Mouse (Mus musculus) erythroblast, embryonic 14.5 days (primary cell): ENCODE measurements around the gene Galnt12.

ENCODE experiments used
- GATA1 ChIP-seq: IDR thresholded peaks from 2 replicates; pipeline ENCODE4 v1.6.1; 2012; ENCODE audit warnings: low read length, inconsistent platforms, mixed read lengths
- TAL1 ChIP-seq: IDR thresholded peaks from 3 replicates; pipeline ENCODE4 v1.6.1; 2012; ENCODE audit warnings: low read length, inconsistent platforms, mixed read lengths

GRCm38 (mm10) chr4:47138411-47138810 is 46.7 kb downstream of the Galnt12 start:
- TF ChIP-seq GATA1 (no peak), TAL1 (no peak)
